Mouse (Mus musculus): ENCODE data around the gene Elovl2. TPM values are rescaled to one million over a fixed set of nuclear protein-coding genes. Genes with fewer than 3 reads are reported as not detected.

Gene Elovl2
- total and polyA plus RNA-seq, 3 experiments = not detected

DNA sequence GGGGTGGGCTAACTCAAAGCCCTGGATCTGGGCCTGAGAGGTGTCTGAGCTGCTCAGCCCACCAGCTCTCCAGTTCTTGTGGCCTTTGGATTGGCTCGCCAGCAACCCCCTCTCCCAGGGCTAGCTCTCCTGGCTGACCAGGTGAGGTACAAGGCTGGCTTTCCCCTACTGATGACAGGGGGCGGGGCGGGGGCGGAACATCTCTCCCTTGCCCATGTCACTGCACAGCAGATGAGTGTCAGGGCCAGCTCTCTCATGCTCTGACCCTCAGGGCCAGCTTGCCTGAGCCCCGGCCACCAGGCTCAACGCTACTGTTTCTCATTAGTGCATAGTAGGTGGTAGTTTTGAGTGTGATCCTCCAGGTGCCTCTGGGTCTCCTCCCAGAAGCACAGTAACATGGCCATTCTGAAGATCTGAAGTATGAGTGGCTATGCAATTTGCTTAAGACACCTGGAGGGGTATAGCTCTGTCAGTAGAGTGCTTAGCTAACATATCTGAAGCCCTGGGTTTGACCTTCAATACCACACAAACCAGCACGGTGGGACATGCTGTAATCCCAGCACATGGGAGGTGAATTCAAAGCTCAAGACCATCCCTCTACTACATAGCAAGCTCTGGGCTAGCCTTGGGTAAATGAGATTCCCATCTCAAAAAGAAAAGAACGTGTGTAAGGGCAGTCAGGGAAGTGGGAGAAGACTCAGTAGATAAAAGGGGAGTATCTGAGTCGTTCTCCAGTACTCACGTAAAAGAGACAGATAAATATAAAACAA is 18.0 kb upstream of the Elovl2 start:
- H3K9me3 ChIP-seq (replicated peaks; ENCODE audit: insufficient read depth, low read length) = no peaks in the 10 kb centered on the region
- H3K27ac ChIP-seq (ENCODE audit: control insufficient read depth, low read depth, low read length) = no peak overlapping the region
- H3K36me3 ChIP-seq (ENCODE audit: control insufficient read depth in 1 of 2, insufficient read depth in 2 of 2, low read length in 2 of 2) = peaks cover 0 to 3% of the 10 kb centered on the region in 2 experiments; a peak in 2 of 4 replicates
- TF ChIP-seq ELF1 (IDR thresholded peaks at IDR 0.05; ENCODE audit: low read depth, low read length) = no peak
- TF ChIP-seq GATA1 (IDR thresholded peaks at IDR 0.05; ENCODE audit: low read depth, low read length) = no peak
- no peak for TF ChIP-seq ETS1 (IDR thresholded peaks at IDR 0.05; ENCODE audit: low read depth, low read length)
- no peak for TF ChIP-seq CTCF (IDR thresholded peaks at IDR 0.05 in 2 of 3, conservative IDR thresholded peaks at IDR 0.05 in 1 of 3; ENCODE audit: control insufficient read depth in 1 of 3, insufficient read depth in 1 of 3, low read depth in 2 of 3, low read length in 3 of 3, poor library complexity in 1 of 3, severe bottlenecking in 1 of 3)
- TF ChIP-seq TBP (IDR thresholded peaks at IDR 0.05; ENCODE audit: low read depth, low read length) = no peak
- TF ChIP-seq ZKSCAN1 (IDR thresholded peaks at IDR 0.05; ENCODE audit: low read depth, low read length) = no peak
- TF ChIP-seq POLR2AphosphoS2 (IDR thresholded peaks at IDR 0.05; ENCODE audit: low read length) = no peak
- no peak for TF ChIP-seq USF2 (IDR thresholded peaks at IDR 0.05; ENCODE audit: borderline replicate concordance in 1 of 2, insufficient read depth in 1 of 2, low read depth in 1 of 2, low read length in 2 of 2)
- no peak for TF ChIP-seq NRF1 (IDR thresholded peaks at IDR 0.05; ENCODE audit: insufficient read depth, low read depth, low read length, poor library complexity, severe bottlenecking)
- no peak for TF ChIP-seq MEF2A (IDR thresholded peaks at IDR 0.05; ENCODE audit: extremely low read depth, insufficient replicate concordance, low read depth, low read length, poor library complexity, severe bottlenecking)
- no peak for TF ChIP-seq MYC (IDR thresholded peaks at IDR 0.05; ENCODE audit: low read depth, low read length)
- TF ChIP-seq SIN3A (IDR thresholded peaks at IDR 0.05; ENCODE audit: low read length) = no peak
- TF ChIP-seq E2F4 (IDR thresholded peaks at IDR 0.05; ENCODE audit: borderline replicate concordance, low read depth, low read length) = no peak
- no peak for DNase-seq (ENCODE audit: low read depth, low spot score)
- H3K27me3 ChIP-seq (ENCODE audit: control insufficient read depth in 1 of 2, insufficient read depth in 2 of 2, low read length in 2 of 2) = no peaks in the 10 kb centered on the region
- no peaks in the 10 kb centered on the region for H3K79me2 ChIP-seq (ENCODE audit: control insufficient read depth, insufficient read depth, low read length, poor library complexity)
- H3K9ac ChIP-seq (ENCODE audit: control insufficient read depth, low read depth, low read length, poor library complexity, severe bottlenecking) = no peak overlapping the region
- H3K4me1 ChIP-seq (ENCODE audit: control insufficient read depth in 1 of 2, insufficient read depth in 2 of 2, low read length in 2 of 2) = no peaks in the 10 kb centered on the region; a peak in 1 of 4 replicates
- no peak overlapping the region for H3K4me3 ChIP-seq (ENCODE audit: control insufficient read depth in 1 of 2, insufficient read depth in 1 of 2, low read depth in 2 of 2, low read length in 2 of 2)

- DNase-seq (ENCODE audit: low read depth, low spot score) = no peak
- Histone ChIP-seq H3K36me3 (ENCODE audit: control insufficient read depth in 1 of 2, insufficient read depth in 2 of 2, low read length in 2 of 2) (peaks cover 0 to 3% of the 10 kb centered on the region in 2 experiments; a peak in 1 of 4 replicates), H3K27ac (ENCODE audit: control insufficient read depth, low read depth, low read length) (no peak overlapping the region), H3K9ac (ENCODE audit: control insufficient read depth, low read depth, low read length, poor library complexity, severe bottlenecking) (no peak overlapping the region), H3K9me3 (replicated peaks; ENCODE audit: insufficient read depth, low read length) (no peaks in the 10 kb centered on the region), H3K27me3 (ENCODE audit: control insufficient read depth in 1 of 2, insufficient read depth in 2 of 2, low read length in 2 of 2) (no peaks in the 10 kb centered on the region), H3K4me3 (ENCODE audit: control insufficient read depth in 1 of 2, insufficient read depth in 1 of 2, low read depth in 2 of 2, low read length in 2 of 2) (no peak overlapping the region), H3K79me2 (ENCODE audit: control insufficient read depth, insufficient read depth, low read length, poor library complexity) (no peaks in the 10 kb centered on the region), H3K4me1 (ENCODE audit: control insufficient read depth in 1 of 2, insufficient read depth in 2 of 2, low read length in 2 of 2) (no peaks in the 10 kb centered on the region)
- TF ChIP-seq MYB (IDR thresholded peaks at IDR 0.05; ENCODE audit: low read depth, low read length) (no peak), ZKSCAN1 (IDR thresholded peaks at IDR 0.05; ENCODE audit: low read depth, low read length) (no peak), ZC3H11A (IDR thresholded peaks at IDR 0.05; ENCODE audit: low read depth, low read length) (no peak), MAZ (IDR thresholded peaks at IDR 0.05; ENCODE audit: low read depth, low read length) (no peak), ETS1 (IDR thresholded peaks at IDR 0.05; ENCODE audit: low read depth, low read length) (no peak), EP300 (IDR thresholded peaks at IDR 0.05; ENCODE audit: low read depth in 1 of 2, low read length in 2 of 2) (no peak), SMC3 (IDR thresholded peaks at IDR 0.05; ENCODE audit: low read depth, low read length) (no peak), TBP (IDR thresholded peaks at IDR 0.05; ENCODE audit: low read depth, low read length) (no peak), BHLHE40 (IDR thresholded peaks at IDR 0.05; ENCODE audit: borderline replicate concordance, low read depth, low read length) (no peak), KAT2A (conservative IDR thresholded peaks at IDR 0.05; ENCODE audit: low read depth, low read length) (no peak), MXI1 (IDR thresholded peaks at IDR 0.05; ENCODE audit: low read depth, low read length) (no peak), ELF1 (IDR thresholded peaks at IDR 0.05; ENCODE audit: low read depth, low read length) (no peak), CHD2 (IDR thresholded peaks at IDR 0.05; ENCODE audit: low read length) (no peak), RCOR1 (IDR thresholded peaks at IDR 0.05; ENCODE audit: low read depth, low read length) (no peak), USF1 (IDR thresholded peaks at IDR 0.05; ENCODE audit: low read depth, low read length) (no peak), CTCF (IDR thresholded peaks at IDR 0.05 in 2 of 3, conservative IDR thresholded peaks at IDR 0.05 in 1 of 3; ENCODE audit: control insufficient read depth in 1 of 3, insufficient read depth in 1 of 3, low read depth in 2 of 3, low read length in 3 of 3, poor library complexity in 1 of 3, severe bottlenecking in 1 of 3) (no peak), NELFE (IDR thresholded peaks at IDR 0.05; ENCODE audit: low read depth, low read length) (no peak), POLR2A (IDR thresholded peaks at IDR 0.05; ENCODE audit: control insufficient read depth in 1 of 2, insufficient read depth in 1 of 2, low read depth in 1 of 2, low read length in 2 of 2, poor library complexity in 1 of 2) (no peak), ZMIZ1 (IDR thresholded peaks at IDR 0.05; ENCODE audit: low read depth, low read length) (no peak)
Observed at GRCm38 (mm10) chr13:41235845-41236741, 15.9 kb upstream of the Elovl2 start.
